Mouse (Mus musculus) ES-Bruce4 (cell line): Measurements from ENCODE around the gene Krtap10-4.

Experiments
- CTCF ChIP-seq: IDR thresholded peaks from one replicate; pipeline ENCODE4 v1.8.1; 2011; ENCODE audit warnings: low read depth, low read length
- POLR2A ChIP-seq: IDR thresholded peaks from one replicate; pipeline ENCODE4 v1.8.1; 2011; ENCODE audit warnings: low read length; ENCODE audit not compliant: insufficient read depth

DNA sequence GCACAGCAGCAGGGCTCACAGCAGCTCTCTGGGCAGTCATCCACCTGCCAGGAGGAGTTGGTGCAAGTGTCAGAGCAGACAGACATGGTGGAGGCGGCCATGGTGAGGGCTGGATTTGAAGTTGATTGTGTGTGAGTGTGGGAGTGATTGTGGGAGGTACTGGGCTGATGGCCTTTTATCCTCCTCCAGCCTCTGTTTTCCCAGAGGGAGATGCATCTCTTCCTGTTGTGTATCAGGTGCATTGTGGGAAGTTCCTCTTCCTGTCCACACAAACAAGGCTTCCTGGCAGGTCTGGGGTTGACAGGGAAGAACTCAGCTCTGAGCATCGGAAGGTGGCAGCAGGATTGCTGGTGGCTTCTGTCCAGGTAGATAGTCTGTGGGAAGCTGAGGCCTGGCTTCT is 31.9 kb downstream of the Krtap10-4 start, which contains the start of gene Gm9639:
- no peak for TF ChIP-seq CTCF
- TF ChIP-seq POLR2A, result no peak
